Mouse (Mus musculus): ENCODE measurements at regions not wholly inside any gene's neighbourhood (a gene's known extent, or its start where the extent isn't known, plus 50 kb on each side); places are given as distances from the start of the nearest gene placed in this dataset.

GRCm38 (mm10) chr5:111829891-111830290, 96.2 kb downstream of the Gm26897 start:
- no peak for DNase-seq (ENCODE audit: extremely low read depth, low read depth, low spot score)

GRCm38 (mm10) chr5:111835737-111836667, 102.3 kb downstream of the Gm26897 start:
- no peak for DNase-seq (ENCODE audit: extremely low read depth, low read depth, low spot score)

GRCm38 (mm10) chr5:111836668-111837234, 103.0 kb downstream of the Gm26897 start:
- DNase-seq (ENCODE audit: extremely low read depth, low read depth, low spot score): no peak

GRCm38 (mm10) chr5:111842461-111842860, 108.7 kb downstream of the Gm26897 start:
- DNase-seq (ENCODE audit: extremely low read depth, low read depth, low spot score): no peak

GRCm38 (mm10) chr5:111843622-111844239, 110.0 kb downstream of the Gm26897 start:
- no peak for DNase-seq (ENCODE audit: extremely low read depth, low read depth, low spot score)

GRCm38 (mm10) chr5:111844528-111844927, 110.8 kb downstream of the Gm26897 start:
- DNase-seq (ENCODE audit: extremely low read depth, low read depth, low spot score): no peak

GRCm38 (mm10) chr5:111848917-111849316, 115.2 kb downstream of the Gm26897 start:
- DNase-seq (ENCODE audit: extremely low read depth, low read depth, low spot score): no peak

- no peak for DNase-seq (ENCODE audit: extremely low read depth, low read depth, low spot score)
These were observed 119.0 kb downstream of the Gm26897 start for GRCm38 (mm10) chr5:111852682-111853081.

GRCm38 (mm10) chr5:111855366-111855765, 121.6 kb downstream of the Gm26897 start:
- DNase-seq (ENCODE audit: extremely low read depth, low read depth, low spot score): no peak

- DNase-seq (ENCODE audit: extremely low read depth, low read depth, low spot score): no peak
These were observed 123.5 kb downstream of the Gm26897 start for GRCm38 (mm10) chr5:111857200-111857599.

- DNase-seq (ENCODE audit: extremely low read depth, low read depth, low spot score): no peak
These were observed 126.7 kb downstream of the Gm26897 start for GRCm38 (mm10) chr5:111860436-111860835.

GRCm38 (mm10) chr5:111862331-111862730, 128.6 kb downstream of the Gm26897 start:
- DNase-seq (ENCODE audit: extremely low read depth, low read depth, low spot score): no peak

- DNase-seq (ENCODE audit: extremely low read depth, low read depth, low spot score): no peak
These were observed 130.2 kb downstream of the Gm26897 start for GRCm38 (mm10) chr5:111863922-111864321.

- DNase-seq (ENCODE audit: extremely low read depth, low read depth, low spot score): no peak
These were observed 130.9 kb downstream of the Gm26897 start for GRCm38 (mm10) chr5:111864606-111865005.

GRCm38 (mm10) chr5:111869011-111869410, 135.3 kb downstream of the Gm26897 start:
- no peak for DNase-seq (ENCODE audit: extremely low read depth, low read depth, low spot score)

GRCm38 (mm10) chr5:111877165-111877793, 143.6 kb downstream of the Gm26897 start:
- DNase-seq (ENCODE audit: extremely low read depth, low read depth, low spot score): no peak

- no peak for DNase-seq (ENCODE audit: extremely low read depth, low read depth, low spot score)
These were observed 145.3 kb downstream of the Gm26897 start for GRCm38 (mm10) chr5:111879044-111879443.

GRCm38 (mm10) chr5:111880268-111880667, 146.5 kb downstream of the Gm26897 start:
- no peak for DNase-seq (ENCODE audit: extremely low read depth, low read depth, low spot score)

GRCm38 (mm10) chr5:111881517-111881916, 147.8 kb downstream of the Gm26897 start:
- DNase-seq (ENCODE audit: extremely low read depth, low read depth, low spot score): no peak

GRCm38 (mm10) chr5:111887281-111887680, 153.6 kb downstream of the Gm26897 start:
- no peak for DNase-seq (ENCODE audit: extremely low read depth, low read depth, low spot score)

- no peak for DNase-seq (ENCODE audit: extremely low read depth, low read depth, low spot score)
These were observed 157.1 kb downstream of the Gm26897 start for GRCm38 (mm10) chr5:111890800-111891199.
